Mouse (Mus musculus) bone marrow macrophage, adult 2 months (primary cell): ENCODE results near the gene Pex26.

Experiments
- CTCF ChIP-seq: IDR thresholded peaks from 2 replicates; pipeline ENCODE4 v1.5.1; 2012; ENCODE audit warnings: low read depth, mild to moderate bottlenecking, low read length, moderate library complexity
- POLR2A ChIP-seq: IDR thresholded peaks from 2 replicates; pipeline ENCODE4 v1.6.1; 2012; ENCODE audit warnings: mild to moderate bottlenecking, low read depth, low read length, borderline replicate concordance

GRCm38 (mm10) chr6:121218002-121218401 is 34.5 kb downstream of the Pex26 start:
- no peak for TF ChIP-seq CTCF
- no peak for TF ChIP-seq POLR2A
